Mouse (Mus musculus) forebrain, embryonic 11.5 days (tissue): ENCODE results near the gene Snx11. TPM values are rescaled to one million over a fixed set of nuclear protein-coding genes. Genes with fewer than 3 reads are reported as not detected.
"Not testable (repeated sequence)": the region's sequence is repeated elsewhere in the genome, so short reads cannot be mapped to it uniquely, and the experiment has no call there.

Experiments
- ATAC-seq: fragments of 200-750 bp; cut with Nextera tagmentation; replicated peaks from 2 replicates; pipeline ENCODE4 v1.8.0; 2017; ENCODE audit warnings: moderate TSS enrichment; ENCODE audit not compliant: low FRiP score
- DNase-seq: peaks from one replicate; pipeline ENCODE4 v3.0.0-alpha.2; 2017; ENCODE audit warnings: low spot score
- H3K27ac ChIP-seq: fragments of 300-500 bp; sonication (generic); 2 replicates; pipeline ENCODE4 v1.5.1; 2014; ENCODE audit warnings: low read depth, low read length
- H3K27me3 ChIP-seq: fragments of 300-500 bp; sonication (generic); 2 replicates; pipeline ENCODE4 v1.6.1; 2014; ENCODE audit warnings: mild to moderate bottlenecking, low read length, mixed read lengths; ENCODE audit not compliant: control insufficient read depth, insufficient read depth
- H3K36me3 ChIP-seq: fragments of 300-500 bp; sonication (generic); 2 replicates; pipeline ENCODE4 v1.6.1; 2014; ENCODE audit warnings: mild to moderate bottlenecking, low read length, moderate library complexity, mixed read lengths; ENCODE audit not compliant: control insufficient read depth, insufficient read depth
- H3K4me1 ChIP-seq: fragments of 300-500 bp; sonication (generic); replicated peaks from 2 replicates; pipeline ENCODE4 v1.6.1; 2014; ENCODE audit warnings: low read length, mixed read lengths; ENCODE audit not compliant: control insufficient read depth, insufficient read depth
- H3K4me2 ChIP-seq: fragments of 300-500 bp; sonication (generic); 2 replicates; pipeline ENCODE4 v1.6.1; 2014; ENCODE audit warnings: low read depth, mild to moderate bottlenecking, low read length, moderate library complexity, mixed read lengths; ENCODE audit not compliant: severe bottlenecking
- H3K4me3 ChIP-seq: fragments of 300-500 bp; sonication (generic); 2 replicates; pipeline ENCODE4 v1.5.1; 2014; ENCODE audit warnings: low read depth, low read length
- H3K9ac ChIP-seq: fragments of 300-500 bp; sonication (generic); 2 replicates; pipeline ENCODE4 v1.6.1; 2014; ENCODE audit warnings: low read length
- H3K9me3 ChIP-seq: fragments of 300-500 bp; sonication (generic); 2 replicates; pipeline ENCODE4 v1.6.1; 2016; ENCODE audit warnings: low read length, mixed read lengths; ENCODE audit not compliant: control insufficient read depth
- WGBS: fragments of 180-500 bp; shearing (Covaris S2); extraction: QIAGEN DNeasy Blood & Tissue Kit; methylation state at CpG from one replicate; pipeline ENCODE4 v1.1.7; 2014; 5-methylcytosine and 5-hydroxymethylcytosine counted together
- polyA plus RNA-seq: library from polyadenylated mRNA; unstranded; fragments of >200 nt; fragmentation: Nextera tagmentation; extraction: Ambion mirVana; gene quantifications from 2 replicates; pipeline ENCODE4 v1.2.1, GENCODE M21; 2014

The Snx11 gene
- polyA plus RNA-seq, 1 experiment from 2014 or later, result 26.9 TPM

GRCm38 (mm10) chr11:96818128-96818710 lies 40.9 kb upstream of the Snx11 start:
- no peaks in the 10 kb centered on the region for H3K27me3 ChIP-seq
- ATAC-seq, result no peak

DNA sequence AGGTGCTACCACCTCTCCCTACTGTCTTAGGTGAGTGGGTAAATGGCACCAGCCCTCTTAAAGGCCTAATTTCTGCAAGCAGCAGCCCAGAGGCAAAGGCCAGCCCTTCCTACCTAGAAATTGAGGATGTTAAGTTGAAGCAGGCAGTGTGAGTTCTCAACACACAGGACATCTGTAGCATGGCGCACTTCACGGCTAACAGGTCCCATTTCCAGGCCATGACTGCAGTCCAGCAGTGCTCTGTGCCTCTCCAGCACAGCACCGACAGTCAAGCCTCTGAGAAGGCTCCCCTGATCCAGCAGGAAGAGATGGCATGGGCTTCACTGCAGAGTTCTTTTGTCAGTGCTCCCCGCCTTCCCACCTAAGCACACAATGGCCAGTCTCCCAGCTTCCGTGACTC lies 39.6 kb upstream of the Snx11 start:
- WGBS, result 74% methylated on average over 5 of the region's 5 CpGs
- Histone ChIP-seq H3K36me3 (peaks cover 20% of the 10 kb centered on the region), H3K4me3 (no peak overlapping the region), H3K27me3 (no peaks in the 10 kb centered on the region), H3K9ac (no peak overlapping the region), H3K9me3 (no peaks in the 10 kb centered on the region), H3K4me1 (no peaks in the 10 kb centered on the region), H3K4me2 (no peak overlapping the region), H3K27ac (no peak overlapping the region)
- DNase-seq (no peak), ATAC-seq (no peak)

More at GRCm38 (mm10) chr11:96818128-96818710, 40.9 kb upstream of the Snx11 start:
- DNase-seq, result no peak
- H3K9me3 ChIP-seq, result no peaks in the 10 kb centered on the region
- no peak overlapping the region for H3K27ac ChIP-seq
- peaks cover 2% of the 10 kb centered on the region for H3K4me1 ChIP-seq
- H3K4me3 ChIP-seq, result no peak overlapping the region
- peaks cover 20% of the 10 kb centered on the region for H3K36me3 ChIP-seq
- 83% methylated on average over 8 of the region's 8 CpGs for WGBS
- no peak overlapping the region for H3K9ac ChIP-seq
- H3K4me2 ChIP-seq, result no peak overlapping the region

GRCm38 (mm10) chr11:96816494-96816893 lies 39.1 kb upstream of the Snx11 start:
- Histone ChIP-seq H3K4me2 (no peak overlapping the region), H3K4me3 (no peak overlapping the region), H3K9ac (no peak overlapping the region), H3K9me3 (no peaks in the 10 kb centered on the region), H3K27ac (no peak overlapping the region), H3K27me3 (no peaks in the 10 kb centered on the region), H3K4me1 (no peaks in the 10 kb centered on the region), H3K36me3 (peaks cover 19% of the 10 kb centered on the region)
- no peak for DNase-seq
- 86% methylated on average over 1 of the region's 1 CpGs for WGBS
- ATAC-seq, result no peak

- Histone ChIP-seq H3K4me1 (no peaks in the 10 kb centered on the region), H3K27ac (no peak overlapping the region), H3K36me3 (peaks cover 16% of the 10 kb centered on the region; the same call in 1 of the 2 replicates), H3K9ac (no peak overlapping the region), H3K9me3 (no peaks in the 10 kb centered on the region), H3K27me3 (no peaks in the 10 kb centered on the region), H3K4me2 (no peak overlapping the region), H3K4me3 (no peak overlapping the region)
- DNase-seq (no peak), ATAC-seq (no peak)
- 98% methylated on average over 2 of the region's 2 CpGs for WGBS
Observed at GRCm38 (mm10) chr11:96815895-96816294, 38.5 kb upstream of the Snx11 start.

DNA sequence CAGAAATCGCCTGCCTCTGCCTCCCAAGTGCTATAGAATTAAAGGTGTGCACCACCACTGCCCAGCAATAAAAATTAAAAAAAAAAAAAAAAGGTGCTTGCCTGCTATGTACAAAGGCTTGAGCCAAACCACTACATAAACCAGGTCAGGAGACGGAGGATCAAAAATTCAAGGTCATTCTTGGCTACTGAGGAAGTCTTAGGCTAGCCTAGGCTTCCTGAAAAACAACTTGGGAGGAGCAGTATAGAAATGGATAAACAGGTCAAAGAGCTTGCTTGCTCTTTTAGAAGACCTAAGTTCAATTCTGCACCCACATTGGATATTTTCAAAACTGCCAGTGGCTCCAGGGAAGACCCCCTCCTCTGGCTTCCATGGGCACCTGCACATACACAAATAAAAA lies 37.1 kb upstream of the Snx11 start:
- H3K9me3 ChIP-seq, result no peaks in the 10 kb centered on the region
- H3K9ac ChIP-seq, result no peak overlapping the region
- no peak overlapping the region for H3K27ac ChIP-seq
- peaks cover 15% of the 10 kb centered on the region for H3K36me3 ChIP-seq
- DNase-seq (no peak), ATAC-seq (no peak)
- WGBS, result 90% methylated on average over 2 of the region's 2 CpGs
- no peaks in the 10 kb centered on the region for H3K4me1 ChIP-seq
- no peak overlapping the region for H3K4me2 ChIP-seq
- no peaks in the 10 kb centered on the region for H3K27me3 ChIP-seq
- no peak overlapping the region for H3K4me3 ChIP-seq

- peaks cover 17% of the 10 kb centered on the region for H3K36me3 ChIP-seq
- no peak for ATAC-seq
- H3K27ac ChIP-seq, result no peak overlapping the region
- H3K27me3 ChIP-seq, result no peaks in the 10 kb centered on the region
- no peak overlapping the region for H3K4me2 ChIP-seq
- H3K4me1 ChIP-seq, result no peaks in the 10 kb centered on the region
- DNase-seq, result no peak
- 89% methylated on average over 5 of the region's 5 CpGs for WGBS
- no peak overlapping the region for H3K4me3 ChIP-seq
- no peak overlapping the region for H3K9ac ChIP-seq
- no peaks in the 10 kb centered on the region for H3K9me3 ChIP-seq
Observed at GRCm38 (mm10) chr11:96813920-96814319, 36.6 kb upstream of the Snx11 start.

DNA sequence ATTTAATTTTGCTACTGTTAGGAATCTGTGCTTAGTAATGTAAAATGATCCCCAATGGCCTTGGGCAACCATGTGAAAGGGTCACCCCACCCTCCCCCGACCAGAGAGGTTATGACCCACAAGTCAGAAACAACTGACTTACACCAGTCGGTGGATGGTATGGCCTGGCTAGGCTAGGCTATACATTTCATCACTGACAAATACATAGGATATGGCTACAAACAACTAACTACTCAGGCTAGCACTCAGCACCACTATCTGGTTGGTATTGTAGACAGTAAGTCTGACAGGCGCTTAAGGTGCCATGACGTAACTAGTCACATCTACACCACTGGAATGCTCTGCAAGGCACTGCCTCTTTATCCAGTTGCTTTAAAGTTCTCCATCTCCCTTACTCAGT lies 36.1 kb upstream of the Snx11 start:
- Histone ChIP-seq H3K36me3 (peaks cover 21% of the 10 kb centered on the region), H3K4me1 (no peaks in the 10 kb centered on the region), H3K27me3 (no peaks in the 10 kb centered on the region), H3K9ac (no peak overlapping the region), H3K27ac (no peak overlapping the region), H3K9me3 (no peaks in the 10 kb centered on the region), H3K4me3 (no peak overlapping the region), H3K4me2 (no peak overlapping the region)
- 89% methylated on average over 4 of the region's 4 CpGs for WGBS
- ATAC-seq (no peak), DNase-seq (no peak)

- 86% methylated on average over 1 of the region's 1 CpGs for WGBS
- not testable (repeated sequence) for ATAC-seq, H3K9ac ChIP-seq, H3K27ac ChIP-seq, H3K27me3 ChIP-seq, H3K4me2 ChIP-seq, H3K4me3 ChIP-seq, H3K4me1 ChIP-seq, H3K9me3 ChIP-seq
- DNase-seq, result peak; percentile 14
- H3K36me3 ChIP-seq, result peaks cover 27% of the 10 kb centered on the region
Observed at GRCm38 (mm10) chr11:96811188-96811587, 33.8 kb upstream of the Snx11 start.

DNA sequence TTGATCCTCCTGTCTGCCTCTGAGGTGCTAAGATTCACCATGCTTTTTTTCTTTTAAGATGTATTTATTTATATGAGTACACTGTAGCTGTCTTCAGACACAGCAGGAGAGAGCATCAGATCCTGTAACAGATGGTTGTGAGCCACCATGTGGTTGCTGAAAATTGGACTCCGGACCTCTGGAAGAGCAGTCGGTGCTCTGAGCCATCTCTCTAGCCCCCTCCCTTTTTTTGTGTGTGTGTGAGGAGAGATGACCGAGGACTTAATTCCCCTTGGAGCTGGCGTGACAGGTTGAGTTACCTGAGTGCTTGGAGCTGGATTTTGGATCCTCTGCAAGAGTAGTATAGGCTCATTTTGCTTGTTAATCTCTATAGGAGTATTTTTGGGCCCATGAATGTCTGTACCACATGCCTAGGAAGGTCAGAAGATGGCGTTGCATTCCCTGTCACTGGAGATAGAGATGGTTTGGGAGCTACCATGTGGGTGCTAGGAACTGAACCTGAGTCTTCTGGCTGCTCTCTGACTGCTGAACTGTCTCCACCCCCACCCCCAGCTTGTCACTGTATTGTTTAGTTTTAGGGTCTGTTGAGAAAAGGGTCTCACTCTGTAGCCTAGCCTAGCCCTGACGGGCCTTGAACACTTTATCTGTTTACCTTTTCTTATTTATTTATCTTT lies 32.3 kb upstream of the Snx11 start:
- DNase-seq (no peak), ATAC-seq (no peak)
- H3K27ac ChIP-seq, result no peak overlapping the region
- H3K9me3 ChIP-seq, result no peaks in the 10 kb centered on the region
- no peak overlapping the region for H3K9ac ChIP-seq
- H3K4me1 ChIP-seq, result no peaks in the 10 kb centered on the region
- H3K36me3 ChIP-seq, result peaks cover 24% of the 10 kb centered on the region
- no peaks in the 10 kb centered on the region for H3K27me3 ChIP-seq
- H3K4me3 ChIP-seq, result no peak overlapping the region
- 93% methylated on average over 6 of the region's 6 CpGs for WGBS
- no peak overlapping the region for H3K4me2 ChIP-seq
